Mouse (Mus musculus) CH12.LX (cell line): ENCODE data around the gene Mettl24.

Source experiments
- CTCF ChIP-seq, 2 experiments: IDR thresholded peaks in 1 of 2; conservative IDR thresholded peaks in 1 of 2; 2 replicates each; pipeline ENCODE4 v1.5.1; 2011 to 2012; ENCODE audit warnings: low read depth in 2 of 2, low read length in 2 of 2, improper control_type of control experiment in 1 of 2, inconsistent platforms in 1 of 2, mild to moderate bottlenecking in 1 of 2, moderate library complexity in 1 of 2
- HCFC1 ChIP-seq: IDR thresholded peaks from 2 replicates; pipeline ENCODE4 v1.6.1; 2012; ENCODE audit warnings: low read depth, mild to moderate bottlenecking, inconsistent platforms, low read length, improper control_type of control experiment
- IRF4 ChIP-seq: IDR thresholded peaks from 2 replicates; pipeline ENCODE4 v1.6.1; 2014; ENCODE audit warnings: low read depth, mild to moderate bottlenecking, inconsistent platforms, low read length, improper control_type of control experiment
- MYC ChIP-seq: IDR thresholded peaks from 2 replicates; pipeline ENCODE4 v1.6.1; 2011; ENCODE audit warnings: low read depth, mild to moderate bottlenecking, improper control_type of control experiment, low read length
- POLR2A ChIP-seq: IDR thresholded peaks from 2 replicates; pipeline ENCODE4 v1.6.1; 2011; ENCODE audit warnings: low read depth, mild to moderate bottlenecking, improper control_type of control experiment, low read length

- TF ChIP-seq CTCF (conservative IDR thresholded peaks at IDR 0.05 in 1 of 2, IDR thresholded peaks at IDR 0.05 in 1 of 2; ENCODE audit: low read depth in 2 of 2, low read length in 2 of 2) (no peak), POLR2A (no peak), MYC (no peak), HCFC1 (no peak), IRF4 (no peak)
These were observed 9.8 kb upstream of the Mettl24 start for GRCm38 (mm10) chr10:40673297-40673665.
